Mouse (Mus musculus): ENCODE measurements around the gene Heca. TPM values are rescaled to one million over a fixed set of nuclear protein-coding genes. Genes with fewer than 3 reads are reported as not detected.
"Not testable (repeated sequence)": the region's sequence is repeated elsewhere in the genome, so short reads cannot be mapped to it uniquely, and the experiment has no call there.

Heca gene
- polyA plus RNA-seq, 1 experiment from 2014 or later = 4.1 TPM

- H3K4me2 ChIP-seq (ENCODE audit: low read depth, severe bottlenecking) = no peak overlapping the region
- H3K4me3 ChIP-seq (ENCODE audit: low read depth, low read length) = no peak overlapping the region
- H3K9ac ChIP-seq (ENCODE audit: low read length) = no peak overlapping the region
- no peaks in the 10 kb centered on the region for H3K36me3 ChIP-seq (ENCODE audit: control insufficient read depth, insufficient read depth, low read length)
- no peaks in the 10 kb centered on the region for H3K27me3 ChIP-seq (ENCODE audit: control insufficient read depth, insufficient read depth, low read length)
- no peak overlapping the region for H3K27ac ChIP-seq (replicated peaks; ENCODE audit: low read depth, low read length)
- H3K9me3 ChIP-seq (ENCODE audit: control insufficient read depth, low read length) = no peaks in the 10 kb centered on the region
- H3K4me1 ChIP-seq (ENCODE audit: control insufficient read depth, insufficient read depth, low read length) = no peaks in the 10 kb centered on the region
- DNase-seq (ENCODE audit: low spot score) = no peak
- 65% methylated on average over 4 of the region's 4 CpGs for WGBS
- no peak for ATAC-seq (ENCODE audit: insufficient number of reproducible peaks, low FRiP score, low TSS enrichment, low read depth)
Observed at GRCm38 (mm10) chr10:17829205-17829604, 118.7 kb downstream of the Heca start.

- H3K4me2 ChIP-seq (ENCODE audit: low read depth, severe bottlenecking) = peak overlapping the region; percentile 38
- 1% methylated on average over 12 of the region's 12 CpGs for WGBS
- H3K9me3 ChIP-seq (ENCODE audit: control insufficient read depth, low read length) = no peaks in the 10 kb centered on the region
- H3K4me1 ChIP-seq (ENCODE audit: control insufficient read depth, insufficient read depth, low read length) = no peaks in the 10 kb centered on the region
- ATAC-seq (ENCODE audit: insufficient number of reproducible peaks, low FRiP score, low TSS enrichment, low read depth) = no peak
- peak; percentile 25 for DNase-seq (ENCODE audit: low spot score)
- H3K36me3 ChIP-seq (ENCODE audit: control insufficient read depth, insufficient read depth, low read length) = no peaks in the 10 kb centered on the region
- no peak overlapping the region for H3K27ac ChIP-seq (replicated peaks; ENCODE audit: low read depth, low read length)
- H3K9ac ChIP-seq (ENCODE audit: low read length) = no peak overlapping the region
- peak overlapping the region; percentile 14; the same call in 1 of the 2 replicates for H3K4me3 ChIP-seq (ENCODE audit: low read depth, low read length)
- no peaks in the 10 kb centered on the region for H3K27me3 ChIP-seq (ENCODE audit: control insufficient read depth, insufficient read depth, low read length)
Observed at GRCm38 (mm10) chr10:17827391-17827790, 120.5 kb downstream of the Heca start.

- not testable (repeated sequence) for H3K27ac ChIP-seq (replicated peaks; ENCODE audit: low read depth, low read length); DNase-seq (ENCODE audit: low spot score); H3K36me3 ChIP-seq (ENCODE audit: control insufficient read depth, insufficient read depth, low read length); H3K9ac ChIP-seq (ENCODE audit: low read length); H3K4me2 ChIP-seq (ENCODE audit: low read depth, severe bottlenecking); H3K4me1 ChIP-seq (ENCODE audit: control insufficient read depth, insufficient read depth, low read length); H3K9me3 ChIP-seq (ENCODE audit: control insufficient read depth, low read length); H3K4me3 ChIP-seq (ENCODE audit: low read depth, low read length); ATAC-seq (ENCODE audit: insufficient number of reproducible peaks, low FRiP score, low TSS enrichment, low read depth); H3K27me3 ChIP-seq (ENCODE audit: control insufficient read depth, insufficient read depth, low read length)
- 91% methylated on average over 7 of the region's 7 CpGs for WGBS
Observed at GRCm38 (mm10) chr10:17820422-17820821, 127.4 kb downstream of the Heca start.

Other genes starting within 250 kb of the Heca start
- gene Cited2, start 224.8 kb downstream of the Heca start, polyA plus RNA-seq (2014; fragmentation: Nextera tagmentation; extraction: Ambion mirVana) = 70.7 and 73.1 TPM in 2 replicates
- 0.85 and 1.1 TPM in 2 replicates for gene Txlnb, start 151.8 kb downstream of the Heca start, polyA plus RNA-seq (2014; fragmentation: Nextera tagmentation; extraction: Ambion mirVana)
- gene Abracl, start 75.2 kb upstream of the Heca start, polyA plus RNA-seq (2014; fragmentation: Nextera tagmentation; extraction: Ambion mirVana) = 180 and 198 TPM in 2 replicates
- 31.1 and 36.9 TPM in 2 replicates for gene Reps1, start 107.8 kb upstream of the Heca start, polyA plus RNA-seq (2014; fragmentation: Nextera tagmentation; extraction: Ambion mirVana)

All from limb, embryonic 11.5 days (tissue).